Mouse (Mus musculus): ENCODE results near the gene Gabrb3. TPM values are rescaled to one million over a fixed set of nuclear protein-coding genes. Genes with fewer than 3 reads are reported as not detected.

The Gabrb3 gene
- 7.6 and 10.5 TPM in 2 replicates for total RNA-seq (2021)
- long read RNA-seq, experiment 1, full-length matches to known transcripts, result 1 of 3 reads
- long read RNA-seq, experiment 1, partial matches to known transcripts, result 1 of 3 reads
- long read RNA-seq, experiment 1, other reads (novel, unspliced or antisense), result 1 of 3 reads
- long read RNA-seq, experiment 2, full-length matches to known transcripts, result 2 of 2 reads
- long read RNA-seq, experiment 2, partial matches to known transcripts, result 0 of 2 reads
- long read RNA-seq, experiment 2, other reads (novel, unspliced or antisense), result 0 of 2 reads

DNA sequence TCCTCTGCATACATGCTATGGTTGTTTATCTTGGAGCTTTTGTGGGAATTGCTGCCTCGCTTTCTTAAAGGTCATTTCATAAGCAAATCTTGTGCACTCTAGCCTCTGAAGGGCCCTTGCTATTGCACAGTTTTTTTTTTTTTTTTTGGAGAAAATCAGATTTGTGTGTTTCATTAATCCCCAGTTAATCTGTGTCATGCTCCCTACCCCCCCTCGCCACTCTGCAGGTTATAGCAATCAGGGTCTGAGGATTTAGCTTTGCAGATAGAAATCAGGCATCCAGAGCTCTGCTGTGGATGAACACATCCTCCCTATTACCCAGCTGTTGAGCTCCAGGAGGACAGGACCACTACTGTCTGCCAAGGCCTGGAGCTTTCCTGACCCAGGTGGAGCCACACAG is at the start of gene Gabrb3:
Gene Gabrb3, plus strand, starts transcription at position 301 of the 400 bp plus-strand sequence.
- no peak for DNase-seq

DNA sequence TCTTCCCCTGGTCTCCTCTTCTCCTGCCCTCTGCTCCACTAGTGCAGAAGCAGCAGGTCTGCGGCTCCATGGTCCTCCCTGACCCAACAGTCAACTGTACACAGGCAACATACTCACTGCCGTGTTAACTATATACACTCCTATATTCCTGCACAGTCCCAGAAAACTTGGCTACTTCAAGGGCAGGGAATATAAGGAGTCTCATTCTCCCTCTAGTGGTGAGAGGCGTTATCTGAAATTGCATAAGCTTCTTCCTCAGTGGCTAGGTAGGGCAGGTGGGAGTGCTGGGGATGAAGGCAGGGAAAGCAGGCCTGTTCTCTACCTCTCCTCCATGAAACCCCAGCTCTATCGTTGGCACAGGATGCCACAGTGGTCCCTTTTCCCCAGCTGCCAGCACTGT is 35.4 kb upstream of the Gabrb3 start:
- DNase-seq, result peak; percentile 18

DNA sequence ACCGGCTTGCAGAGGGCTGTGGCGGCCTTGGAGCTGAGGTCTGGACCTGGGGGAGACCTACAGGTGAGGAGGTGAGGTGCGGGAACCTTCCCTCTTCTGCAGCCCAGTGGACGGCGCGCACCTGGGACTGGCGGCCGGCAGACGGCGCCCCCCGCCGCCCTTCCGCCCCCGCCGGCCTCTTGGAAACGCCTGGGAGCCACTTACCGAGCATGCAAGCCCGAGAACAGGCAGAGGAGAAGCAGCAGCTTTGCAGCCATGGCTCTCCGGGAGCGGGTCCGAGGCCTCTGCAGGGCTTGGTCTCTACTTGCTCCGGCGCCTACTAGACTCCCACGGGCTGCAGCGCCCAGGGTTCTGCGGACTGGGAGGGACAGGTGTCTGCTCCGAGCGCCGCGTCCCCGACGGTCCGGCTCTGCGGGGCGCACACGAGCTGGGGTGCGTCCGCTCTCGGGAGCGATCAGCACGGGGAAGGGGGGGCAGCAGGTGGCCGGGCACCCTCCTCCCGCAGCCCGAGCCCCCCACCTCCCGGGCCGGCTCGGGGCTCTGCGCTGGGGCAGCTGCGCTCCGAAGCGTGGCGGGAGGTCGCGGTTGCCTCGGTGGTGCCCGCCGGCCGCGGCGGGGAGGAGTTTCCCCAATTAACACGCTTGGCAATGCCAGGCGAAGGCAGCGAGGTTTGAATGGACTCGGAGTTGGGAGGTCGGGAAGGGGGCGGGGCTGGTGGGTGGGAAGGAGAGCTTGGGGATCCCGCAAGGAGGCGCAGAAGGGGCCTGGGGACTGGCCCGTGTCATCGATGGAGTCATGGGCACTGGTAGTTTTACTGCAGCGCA is 32.8 kb upstream of the Gabrb3 start, which contains the start of gene Gabrg3:
Gene Gabrg3, minus strand, starts transcription at position 672 of the 824 bp plus-strand sequence.
- peak; percentile 34 for DNase-seq

DNA sequence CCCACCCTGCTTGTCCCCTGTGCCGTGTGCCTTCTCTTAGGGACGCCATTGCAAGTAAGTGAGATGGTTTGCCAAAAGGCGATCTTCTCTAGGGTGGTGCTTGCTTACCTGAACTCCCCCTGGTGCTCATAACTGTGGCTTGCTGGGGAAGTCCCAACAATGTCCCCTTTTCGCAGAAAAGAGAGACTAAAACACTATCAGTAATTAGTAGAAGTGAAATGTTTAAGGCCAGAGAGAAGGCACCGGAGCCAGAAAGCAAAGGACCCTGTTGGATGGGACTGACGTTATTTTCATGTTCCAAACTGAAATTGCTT is 32.2 kb upstream of the Gabrb3 start:
- DNase-seq, result peak; percentile 18

DNA sequence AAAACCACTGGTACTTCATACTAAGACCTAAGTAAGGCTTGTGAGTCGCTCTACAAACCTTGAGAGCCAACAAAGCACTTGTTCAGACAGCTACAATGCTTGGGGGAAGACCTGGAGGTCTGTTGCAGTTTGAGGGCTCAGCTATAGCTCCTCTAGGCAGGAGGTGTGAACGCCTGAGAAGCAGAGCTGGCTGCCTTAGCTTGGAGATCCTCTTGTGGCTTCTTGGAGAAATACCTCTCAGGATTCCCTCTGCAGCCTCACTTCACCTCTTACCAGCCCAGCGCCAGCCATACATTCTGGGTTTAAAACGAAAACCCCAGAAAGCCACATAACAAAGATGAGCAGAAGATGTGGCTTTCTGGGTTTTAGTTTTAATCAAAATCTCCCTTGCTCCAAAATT is 29.4 kb upstream of the Gabrb3 start:
- DNase-seq, result no peak

DNA sequence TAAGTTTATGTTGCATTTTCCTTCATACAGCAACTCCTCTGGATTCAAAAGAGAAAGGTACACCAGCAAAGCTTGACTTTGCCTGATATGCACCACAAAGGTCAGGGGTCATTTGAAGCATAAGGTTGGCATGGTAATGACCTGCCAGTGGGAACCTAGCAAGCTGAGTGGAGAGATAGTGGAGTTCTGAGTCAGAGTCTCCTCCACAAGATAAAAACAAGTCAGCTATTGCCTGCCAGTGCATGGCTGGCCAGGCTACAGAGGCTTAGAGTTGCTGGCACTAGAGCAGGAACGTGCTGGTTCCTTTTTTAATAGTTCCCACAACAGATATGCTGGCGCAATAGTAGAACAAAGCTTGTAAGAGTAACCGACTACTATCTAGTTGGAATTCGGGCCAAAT is 25.9 kb upstream of the Gabrb3 start:
- DNase-seq, result no peak

DNA sequence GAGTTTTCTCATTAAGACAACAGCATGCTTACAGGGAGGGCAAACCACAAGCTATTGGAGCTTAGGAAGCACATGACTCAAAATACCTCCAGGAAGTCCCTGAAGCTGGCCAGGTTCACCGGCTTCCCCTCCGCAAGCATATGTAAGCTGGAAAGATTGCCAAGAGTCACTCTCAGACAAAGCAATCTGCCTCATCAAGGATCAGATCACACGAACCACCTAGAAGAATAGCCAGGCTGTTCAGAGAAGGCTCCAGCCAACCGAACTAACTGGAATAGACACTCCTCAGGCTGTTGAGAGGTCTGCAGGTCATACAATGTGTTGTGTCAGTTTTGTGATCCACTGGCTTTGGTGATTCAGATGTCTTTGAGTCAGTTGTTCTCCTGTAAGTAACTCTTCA is 8.3 kb upstream of the Gabrb3 start:
- no peak for DNase-seq

DNA sequence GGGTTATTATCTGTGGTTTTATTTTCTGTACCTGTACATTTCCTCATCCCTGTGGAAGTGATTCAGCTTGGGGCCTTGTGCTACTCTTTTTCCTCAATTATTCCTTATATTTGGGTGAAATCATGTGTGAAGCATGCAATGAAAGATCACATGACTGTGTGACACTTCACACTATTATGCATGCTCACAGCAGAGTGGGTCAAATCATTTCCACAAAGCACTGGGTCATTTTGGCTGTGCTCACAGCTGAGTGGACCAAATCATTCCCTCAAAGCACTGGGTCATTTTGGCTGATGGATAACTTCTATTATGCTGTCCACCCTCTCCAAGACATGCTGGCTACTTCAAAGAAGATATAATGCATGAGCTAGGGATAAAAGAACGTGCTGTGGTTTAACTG is 6.6 kb upstream of the Gabrb3 start:
- no peak for DNase-seq

DNA sequence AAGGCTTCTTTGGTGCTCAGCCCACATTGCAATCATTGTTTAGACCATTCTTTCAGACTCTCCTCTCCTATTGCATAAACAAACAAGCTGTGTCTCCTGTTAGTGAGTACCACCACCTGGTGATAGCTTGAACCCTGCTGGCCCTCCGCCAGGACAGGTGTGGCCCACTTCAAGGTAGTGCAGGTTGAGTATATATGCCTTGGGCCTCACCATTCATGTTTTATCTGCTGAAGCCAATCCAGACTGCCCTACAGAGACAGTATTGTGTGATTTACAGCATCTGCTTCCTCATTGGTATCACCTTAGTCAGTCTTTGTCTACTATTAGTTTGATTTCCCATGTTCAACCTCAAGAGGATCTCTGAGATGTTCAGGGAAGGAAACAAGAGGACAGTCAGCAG is 1.6 kb downstream of the Gabrb3 start:
- DNase-seq, result no peak

DNA sequence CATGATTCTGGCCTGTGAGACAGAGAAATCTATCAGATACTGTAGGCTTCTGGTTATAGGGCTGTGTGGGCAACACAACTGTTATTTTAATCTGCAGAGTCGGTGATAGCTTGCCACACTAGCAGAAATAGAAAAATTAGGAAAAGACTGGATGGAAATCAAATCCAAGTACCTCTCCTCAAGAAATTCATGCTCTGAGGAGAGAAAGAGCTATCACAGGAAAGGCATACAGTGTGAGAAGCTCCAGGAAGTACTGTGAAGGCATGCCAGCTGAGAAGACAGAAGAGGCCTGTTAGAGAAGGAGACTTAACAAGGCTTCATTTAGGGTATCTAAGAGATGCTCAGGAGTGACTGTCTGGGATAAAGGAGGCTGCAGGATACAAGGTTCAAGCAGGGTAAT is 3.2 kb downstream of the Gabrb3 start:
- no peak for DNase-seq

DNA sequence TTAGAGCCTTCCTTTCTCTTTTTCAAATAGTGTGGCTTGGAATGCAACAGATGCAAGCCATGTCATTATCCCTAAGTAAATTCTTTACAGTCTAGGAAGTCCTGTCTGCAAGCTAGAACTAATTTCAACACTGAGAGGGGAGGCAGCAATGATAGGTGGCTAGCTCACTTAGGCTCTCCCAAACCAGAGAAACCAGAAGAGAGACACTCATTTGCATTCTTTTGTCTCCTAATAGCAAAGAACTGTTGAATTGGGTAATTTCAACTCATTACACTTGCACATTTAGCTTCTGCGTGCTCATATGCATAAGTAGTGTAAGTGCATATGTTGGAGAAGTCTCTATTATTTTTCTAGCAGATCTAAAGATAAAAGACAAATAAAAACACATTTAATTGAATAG is 28.7 kb downstream of the Gabrb3 start:
- DNase-seq, result no peak

DNA sequence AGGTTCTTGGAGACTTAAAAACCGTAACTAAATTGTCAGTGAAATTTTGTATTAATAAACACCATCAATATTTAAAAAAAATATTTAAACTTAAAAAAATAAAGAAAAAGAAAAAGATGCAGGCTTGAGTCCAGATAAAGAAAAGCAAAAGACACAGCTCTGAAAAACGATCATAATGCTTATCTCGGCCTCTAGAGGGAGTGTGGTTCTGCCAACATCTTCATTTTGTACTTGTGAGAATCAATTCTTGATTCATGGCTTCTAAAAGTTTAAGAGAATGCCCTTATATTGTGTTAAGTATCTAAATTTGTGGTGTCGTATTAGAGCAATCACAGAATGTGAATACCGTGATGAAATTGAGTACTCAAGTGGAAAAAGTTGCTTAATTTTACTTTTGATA is 40.9 kb downstream of the Gabrb3 start:
- DNase-seq, result no peak

DNA sequence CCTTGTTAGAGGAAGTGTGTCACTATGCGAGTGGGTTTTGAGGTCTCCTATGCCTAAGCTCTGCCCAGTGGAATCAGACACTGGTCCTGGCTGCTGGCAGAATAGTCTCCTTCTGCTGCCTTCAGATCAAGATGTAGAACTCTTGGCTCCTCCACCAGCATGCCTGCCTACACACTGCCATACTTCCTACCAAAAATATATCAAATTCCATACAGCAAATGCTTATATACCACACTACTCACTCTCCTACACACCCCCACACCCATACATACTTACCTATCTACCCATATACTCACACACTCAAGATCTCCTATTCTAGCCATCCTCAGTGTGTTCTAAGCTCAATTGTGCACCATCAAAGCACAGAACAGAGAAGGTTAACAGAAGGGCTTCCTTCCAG is 51.8 kb downstream of the Gabrb3 start:
- no peak for DNase-seq

DNA sequence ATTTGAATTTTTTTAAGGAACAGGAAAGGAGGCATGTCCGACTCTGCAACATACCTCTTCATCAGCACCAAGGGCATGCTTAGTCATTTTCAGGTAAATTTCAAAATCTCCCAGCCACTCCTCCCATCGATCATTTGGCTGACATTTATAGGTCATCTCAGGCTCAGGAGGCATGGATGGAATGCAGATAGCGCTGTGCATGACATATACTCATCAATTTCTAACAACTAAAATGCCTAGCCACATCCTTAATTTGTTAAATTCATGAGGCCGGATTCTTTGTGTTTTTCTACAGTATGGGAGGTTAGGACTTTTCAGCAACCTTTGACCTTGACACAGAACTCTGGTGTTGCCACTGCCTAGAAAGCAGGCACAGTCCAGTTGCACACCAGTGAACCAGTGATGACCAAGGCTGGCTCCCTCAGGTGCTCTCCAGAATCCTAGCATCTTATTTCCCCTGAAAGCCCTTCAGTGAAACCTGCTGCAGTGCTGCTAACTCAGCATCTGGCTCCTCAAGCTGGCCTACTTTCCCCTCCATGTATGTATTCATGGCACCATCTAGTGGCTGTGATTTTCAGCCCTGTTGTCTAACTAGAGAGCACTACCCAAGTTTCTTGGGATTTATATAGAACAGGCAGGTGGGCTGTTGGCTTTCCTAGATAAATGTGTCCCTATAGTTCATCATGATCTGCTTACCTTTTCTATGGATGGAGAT is 54.5 kb downstream of the Gabrb3 start:
- DNase-seq, result peak; percentile 60

DNA sequence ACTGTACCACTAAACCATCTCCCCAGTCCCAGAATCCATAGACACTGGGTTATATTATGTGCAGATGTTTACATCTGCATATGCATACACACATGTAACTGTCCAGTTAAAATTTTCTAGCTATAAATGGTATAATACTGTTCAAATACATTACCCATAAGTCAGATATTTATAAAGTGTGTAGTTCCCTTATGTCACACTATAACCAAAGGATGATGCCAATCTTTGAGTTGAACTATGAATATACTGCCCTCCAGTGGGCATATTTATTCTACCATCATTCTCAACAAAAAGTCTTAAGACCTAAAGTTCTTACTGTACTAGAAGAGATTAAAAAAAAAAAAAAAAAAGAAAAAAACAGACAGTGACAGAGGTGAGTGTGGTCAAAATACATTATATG is 63.4 kb downstream of the Gabrb3 start:
- DNase-seq, result no peak

DNA sequence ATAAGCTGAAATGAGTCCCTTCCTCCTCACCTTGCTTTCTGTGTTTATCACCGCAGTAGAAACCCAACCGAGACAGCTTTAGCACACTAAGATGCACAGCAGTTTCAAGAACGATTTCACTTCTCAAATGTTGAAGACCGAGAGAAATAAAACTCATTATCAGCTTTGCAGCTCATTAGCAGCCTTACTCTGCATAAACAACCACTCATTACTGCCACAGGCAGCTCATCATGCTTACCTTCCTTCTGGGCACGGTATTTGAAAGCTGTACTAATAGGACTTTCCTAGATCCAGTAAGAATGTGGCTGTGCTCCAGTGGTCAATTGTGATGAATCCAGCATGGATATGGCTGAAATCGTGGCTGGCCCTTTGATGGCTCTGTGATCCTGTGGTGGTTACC is 67.4 kb downstream of the Gabrb3 start:
- no peak for DNase-seq

DNA sequence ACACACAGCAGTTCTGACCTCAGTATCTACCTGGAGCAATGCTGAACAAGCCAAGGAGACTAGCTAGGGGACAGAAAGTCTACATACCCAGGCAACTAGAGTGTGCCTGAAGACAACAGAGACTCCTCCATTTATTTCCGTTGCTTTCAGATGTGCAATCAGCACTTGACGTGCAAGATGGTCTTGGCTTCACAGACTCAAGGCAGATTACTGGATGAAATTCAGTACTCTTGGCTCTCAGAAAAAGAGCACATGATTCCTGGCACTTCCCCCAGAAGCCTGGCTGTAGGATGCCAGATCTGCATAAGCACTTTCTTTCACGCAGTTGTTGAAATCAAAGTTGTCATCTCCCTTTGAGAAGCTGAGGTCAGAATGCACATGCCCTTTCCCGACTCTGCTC is 72.3 kb downstream of the Gabrb3 start:
- no peak for DNase-seq

DNA sequence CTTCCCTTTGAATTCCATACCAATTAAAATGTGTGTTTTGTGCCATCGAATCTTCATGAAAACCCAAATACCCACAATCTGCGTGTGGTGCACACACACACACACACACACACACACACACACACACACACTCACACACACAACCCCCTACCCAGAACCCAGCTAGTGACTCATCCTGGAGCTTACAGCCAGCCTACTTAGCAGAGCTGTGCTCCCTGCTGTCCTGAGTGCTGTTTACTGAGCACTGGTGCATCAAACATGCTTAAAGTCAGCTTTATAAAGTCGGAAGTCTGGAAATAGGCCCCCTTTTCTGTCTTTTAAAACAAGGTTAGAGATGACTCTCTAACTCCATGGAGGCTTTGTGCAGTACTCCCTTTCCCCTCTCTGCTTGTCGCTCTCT is 83.3 kb downstream of the Gabrb3 start:
- no peak for DNase-seq

DNA sequence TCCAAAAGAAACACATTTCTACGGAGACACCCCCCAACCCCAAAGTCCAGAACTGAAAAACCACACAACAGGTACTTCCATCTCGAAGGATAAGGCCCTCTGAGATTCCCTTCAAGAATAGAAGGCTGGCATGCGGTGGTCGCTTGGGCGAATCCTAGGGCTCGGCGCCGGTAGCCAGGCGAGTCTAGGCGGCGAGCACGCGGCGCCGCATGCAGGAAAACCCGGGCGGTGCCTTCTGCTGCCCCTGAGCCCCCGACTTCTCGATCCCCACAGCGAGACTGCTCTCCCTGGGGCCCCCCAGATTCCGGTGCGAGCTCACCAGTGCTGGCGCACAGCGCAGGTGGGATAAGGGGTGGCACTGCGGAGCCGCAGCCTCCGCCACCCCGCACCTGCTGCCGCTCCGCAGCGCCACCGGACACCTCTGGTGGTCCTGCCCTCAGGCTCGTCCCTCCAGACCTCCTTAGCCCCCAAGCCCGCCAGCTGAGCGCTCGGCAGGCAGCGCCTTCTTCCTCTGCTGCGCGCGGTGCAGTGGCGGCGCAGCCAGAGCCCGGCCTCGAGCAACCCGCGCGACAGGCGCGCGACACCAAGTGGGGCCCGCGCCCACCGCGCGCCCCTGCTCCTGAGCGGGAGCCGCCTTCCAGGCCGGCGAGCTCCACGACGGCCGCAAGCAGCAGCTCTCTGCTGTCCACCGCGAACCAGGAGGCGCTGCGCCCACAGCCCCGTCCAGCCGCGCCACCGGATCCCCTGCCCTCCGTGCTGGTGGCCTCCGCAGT is 89.6 kb downstream of the Gabrb3 start:
- DNase-seq, result peak; percentile 7

DNA sequence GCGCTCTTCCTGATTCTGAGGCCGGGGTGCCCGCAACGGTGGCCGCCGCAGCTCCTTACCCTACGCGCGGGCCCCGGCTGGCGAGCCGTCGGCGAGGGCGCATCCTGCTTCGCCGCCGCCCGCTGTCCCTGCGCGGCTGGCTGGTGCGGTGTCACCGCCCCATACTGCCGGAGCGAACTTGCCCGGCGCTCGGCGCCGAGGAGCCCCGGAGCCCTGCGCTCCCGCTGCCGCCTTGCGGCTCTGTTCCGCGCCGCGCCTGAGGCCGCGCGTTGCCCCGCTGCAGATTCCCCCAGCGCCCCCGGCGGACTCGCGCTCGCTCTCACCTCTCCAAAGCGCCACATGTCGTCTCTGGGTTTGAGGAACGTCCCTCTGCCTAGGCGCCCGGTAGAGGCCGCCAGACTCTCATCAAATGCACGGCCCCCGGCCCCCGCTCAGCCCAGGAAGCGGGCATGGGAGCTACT is 90.2 kb downstream of the Gabrb3 start, which contains the start of gene Gabra5:
Gene Gabra5, minus strand, starts transcription at position 379 of the 461 bp plus-strand sequence.
- DNase-seq, result peak; percentile 20

DNA sequence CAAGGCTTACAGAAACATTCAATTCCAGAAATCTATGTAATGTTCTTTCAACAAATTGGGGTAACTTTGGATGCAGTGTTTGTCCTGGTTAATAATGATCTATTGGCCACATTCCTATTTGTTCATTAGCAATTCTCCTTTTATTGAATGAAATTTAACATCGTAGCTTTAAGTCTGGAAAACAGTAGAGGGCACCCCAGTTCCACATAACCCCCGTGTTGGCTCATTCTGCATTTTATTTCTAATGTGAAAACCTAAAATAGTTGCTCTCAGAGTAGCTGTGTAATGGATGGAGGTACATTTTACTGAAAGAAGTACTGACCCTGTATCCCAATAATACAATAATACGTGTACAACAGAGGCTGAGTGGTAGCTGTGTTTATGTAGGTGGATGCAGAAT is 93.5 kb downstream of the Gabrb3 start:
- DNase-seq, result peak; percentile 29

DNA sequence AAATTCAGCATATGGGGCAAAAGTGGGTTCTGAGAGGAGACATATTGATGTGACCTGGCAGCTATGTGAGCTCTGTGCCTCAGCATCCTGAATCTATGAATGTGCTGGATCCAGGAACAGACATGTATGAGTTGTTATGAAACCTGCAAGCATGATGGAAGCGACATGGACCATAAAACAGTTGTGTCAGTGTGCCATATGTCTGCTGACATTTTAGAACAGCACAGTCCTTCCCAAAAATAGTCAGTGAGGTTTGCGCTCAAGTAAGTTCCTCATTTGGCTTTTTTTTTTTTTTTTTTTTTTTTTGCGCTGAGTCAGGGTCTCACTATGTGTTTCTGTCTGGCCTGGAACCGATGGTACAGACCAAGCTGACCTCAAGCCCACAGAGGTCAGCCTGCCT is 110.0 kb downstream of the Gabrb3 start:
- no peak for DNase-seq

Measured in adrenal gland, postnatal 14 days (tissue).